Mouse (Mus musculus) heart, adult 2 months (tissue): ENCODE measurements around the gene Gadd45g.

Source experiments
- CTCF ChIP-seq: fragments of 200-600 bp; IDR thresholded peaks from 2 replicates; pipeline ENCODE4 v1.8.1; 2022; ENCODE audit warnings: antibody characterized with exemption, mild to moderate bottlenecking, moderate library complexity
- EP300 ChIP-seq: fragments of 200-500 bp; IDR thresholded peaks from 2 replicates; pipeline ENCODE4 v1.6.1; 2011; ENCODE audit warnings: low read depth, low read length, control low read depth; ENCODE audit not compliant: insufficient read depth
- POLR2A ChIP-seq: fragments of 200-500 bp; IDR thresholded peaks from 2 replicates; pipeline ENCODE4 v1.6.1; 2011; ENCODE audit warnings: mild to moderate bottlenecking, low read depth, low read length, control low read depth; ENCODE audit not compliant: insufficient read depth

GRCm38 (mm10) chr13:51862750-51863149 lies 16.3 kb downstream of the Gadd45g start:
- TF ChIP-seq CTCF = no peak
- no peak for TF ChIP-seq EP300
- no peak for TF ChIP-seq POLR2A
